Mouse (Mus musculus) kidney, adult 2 months (tissue): ENCODE data around the gene Pdxk.

ENCODE experiments used
- CTCF ChIP-seq: fragments of 200-500 bp; conservative IDR thresholded peaks from 2 replicates; pipeline ENCODE4 v1.5.1; 2011; ENCODE audit warnings: low read depth, mild to moderate bottlenecking, control low read depth, low read length, moderate library complexity, mixed read lengths; ENCODE audit not compliant: insufficient read depth, insufficient read length
- POLR2A ChIP-seq: fragments of 200-500 bp; IDR thresholded peaks from one replicate; pipeline ENCODE4 v1.6.1; 2011; ENCODE audit warnings: low read depth, low read length, control low read depth

DNA sequence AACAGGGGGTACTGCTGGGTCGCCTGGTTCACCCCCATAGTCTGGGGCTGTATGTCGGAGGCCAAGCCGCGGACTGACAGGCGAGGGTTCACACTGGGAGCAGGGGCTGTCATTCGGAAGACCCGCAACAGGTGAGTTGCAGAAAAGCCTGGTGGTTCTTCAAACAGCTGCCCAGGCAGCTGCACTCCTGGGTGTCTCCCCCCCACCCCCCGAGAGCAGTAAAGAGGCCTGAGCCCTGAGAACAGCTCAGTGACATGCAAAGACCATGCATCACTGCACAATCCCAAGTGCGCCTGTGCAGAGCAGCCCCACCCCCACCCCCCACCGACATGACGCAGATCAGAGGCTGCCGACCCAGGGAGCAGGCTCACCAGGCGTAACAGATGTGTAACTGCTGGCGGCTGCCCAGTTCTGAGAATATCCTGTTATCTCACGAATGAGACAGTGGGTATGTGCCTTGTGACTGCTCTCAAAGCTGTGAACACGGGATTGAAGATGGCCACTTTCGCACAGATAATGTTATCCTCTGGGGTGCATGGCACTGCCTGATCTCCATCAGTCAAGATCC is 65.6 kb downstream of the Pdxk start:
- TF ChIP-seq POLR2A = no peak
- no peak for TF ChIP-seq CTCF
